Mouse (Mus musculus) cerebellum, adult 11 months (tissue): Measurements from ENCODE around the gene Slc9a5.

Experiments
- DNase-seq: peaks from one replicate; pipeline ENCODE4 v3.0.0; 2022

Slc9a5 gene

GRCm38 (mm10) chr8:105355179-105356024 lies 6.8 kb downstream of the Slc9a5 start:
- DNase-seq = no peak

GRCm38 (mm10) chr8:105356681-105357080 lies 8.0 kb downstream of the Slc9a5 start:
- no peak for DNase-seq

- DNase-seq = no peak
Measured at GRCm38 (mm10) chr8:105359208-105359607, 10.6 kb downstream of the Slc9a5 start.

GRCm38 (mm10) chr8:105359646-105360045 lies 11.0 kb downstream of the Slc9a5 start:
- no peak for DNase-seq

GRCm38 (mm10) chr8:105361751-105362702 lies 13.4 kb downstream of the Slc9a5 start:
- no peak for DNase-seq

- no peak for DNase-seq
Measured at GRCm38 (mm10) chr8:105367107-105367506, 18.5 kb downstream of the Slc9a5 start.

- DNase-seq = no peak
Measured at GRCm38 (mm10) chr8:105372473-105372872, 23.8 kb downstream of the Slc9a5 start.

GRCm38 (mm10) chr8:105373032-105373431 lies 24.4 kb downstream of the Slc9a5 start, which contains the start of gene Plekhg4:
Gene Plekhg4 (plus strand): TSS chr8:105373274.
- no peak for DNase-seq

GRCm38 (mm10) chr8:105374513-105374966 lies 25.9 kb downstream of the Slc9a5 start:
- DNase-seq = no peak

- DNase-seq = no peak
Measured at GRCm38 (mm10) chr8:105378673-105379072, 30.0 kb downstream of the Slc9a5 start.

GRCm38 (mm10) chr8:105380308-105380707 lies 31.7 kb downstream of the Slc9a5 start:
- DNase-seq = no peak

- DNase-seq = no peak
Measured at GRCm38 (mm10) chr8:105384070-105384469, 35.4 kb downstream of the Slc9a5 start.

GRCm38 (mm10) chr8:105387151-105387550 lies 38.5 kb downstream of the Slc9a5 start:
- no peak for DNase-seq

- DNase-seq = no peak
Measured at GRCm38 (mm10) chr8:105389096-105389495, 40.5 kb downstream of the Slc9a5 start.

- no peak for DNase-seq
Measured at GRCm38 (mm10) chr8:105393089-105393787, 44.6 kb downstream of the Slc9a5 start.

- no peak for DNase-seq
Measured at GRCm38 (mm10) chr8:105393915-105394314, 45.3 kb downstream of the Slc9a5 start.

GRCm38 (mm10) chr8:105397747-105398146 lies 49.1 kb downstream of the Slc9a5 start:
- DNase-seq = peak; percentile 46

- DNase-seq = no peak
Measured at GRCm38 (mm10) chr8:105400016-105400415, 51.4 kb downstream of the Slc9a5 start.

GRCm38 (mm10) chr8:105403467-105403866 lies 54.8 kb downstream of the Slc9a5 start:
- DNase-seq = no peak

GRCm38 (mm10) chr8:105404496-105404895 lies 55.9 kb downstream of the Slc9a5 start:
- DNase-seq = no peak

- DNase-seq = no peak
Measured at GRCm38 (mm10) chr8:105406416-105406815, 57.8 kb downstream of the Slc9a5 start.

- DNase-seq = no peak
Measured at GRCm38 (mm10) chr8:105408331-105408730, 59.7 kb downstream of the Slc9a5 start.

GRCm38 (mm10) chr8:105409947-105410346 lies 61.3 kb downstream of the Slc9a5 start:
- no peak for DNase-seq
